Mouse (Mus musculus): Measurements from ENCODE around the gene Zp3.

DNA sequence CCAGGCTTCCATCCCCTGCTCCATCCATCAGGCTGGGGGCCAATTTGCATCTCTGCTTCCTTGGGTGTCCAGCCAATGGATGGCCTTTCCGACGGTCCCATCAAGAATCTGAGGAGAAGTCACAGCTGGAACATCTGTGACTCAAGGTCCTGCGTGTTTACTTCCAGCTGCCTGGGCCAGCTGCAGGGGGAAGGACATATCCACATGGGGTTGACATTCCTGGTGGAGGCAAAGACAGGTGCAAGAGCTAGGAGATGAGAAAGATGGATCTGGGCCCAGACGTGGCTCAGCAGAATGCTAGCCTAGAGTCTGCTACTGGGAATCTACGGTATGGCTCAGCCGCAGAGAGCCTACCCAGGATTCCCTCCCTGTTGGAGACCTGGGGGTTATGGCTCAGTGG, 9.7 kb upstream of the Zp3 start:
- TF ChIP-seq CTCF (IDR thresholded peaks at IDR 0.05; ENCODE audit: low read depth), result no peak
- TF ChIP-seq EP300 (IDR thresholded peaks at IDR 0.05; ENCODE audit: low read depth), result no peak
